Mouse (Mus musculus) G1E (cell line): ENCODE data around the gene Mfsd13b. TPM values are rescaled to one million over a fixed set of nuclear protein-coding genes. Genes with fewer than 3 reads are reported as not detected.

Experiments used
- ATAC-seq: 2 replicates; pipeline ENCODE4 v1.8.0; 2016; ENCODE audit warnings: mild to moderate bottlenecking; ENCODE audit not compliant: insufficient number of reproducible peaks, poor library complexity, low FRiP score, severe bottlenecking; ENCODE audit errors: extremely low read depth
- DNase-seq: peaks from one replicate; pipeline ENCODE4 v3.0.0; 2012; ENCODE audit warnings: low spot score
- H3K27me3 ChIP-seq: 2 replicates; pipeline ENCODE4 v1.6.1; 2012; ENCODE audit warnings: mild to moderate bottlenecking, low read length, inconsistent platforms; ENCODE audit not compliant: insufficient read depth
- H3K36me3 ChIP-seq: replicated peaks from 2 replicates; pipeline ENCODE3; 2012; ENCODE audit warnings: mild to moderate bottlenecking, inconsistent platforms
- H3K4me1 ChIP-seq: 2 replicates; pipeline ENCODE4 v1.6.1; 2012; ENCODE audit warnings: low read depth, low read length, inconsistent platforms, mixed read lengths; ENCODE audit not compliant: insufficient read depth
- H3K4me3 ChIP-seq: 2 replicates; pipeline ENCODE4 v1.5.1; 2012; ENCODE audit warnings: low read depth, mild to moderate bottlenecking, inconsistent platforms, low read length, moderate library complexity, mixed read lengths
- H3K9me3 ChIP-seq: replicated peaks from 2 replicates; pipeline ENCODE4 v1.6.1; 2012; ENCODE audit warnings: inconsistent platforms
- CTCF ChIP-seq: IDR thresholded peaks from 2 replicates; pipeline ENCODE4 v1.5.1; 2012; ENCODE audit warnings: low read depth, low read length, inconsistent platforms, mixed read lengths
- GATA1 ChIP-seq: IDR thresholded peaks from 2 replicates; pipeline ENCODE4 v1.6.1; 2012; ENCODE audit warnings: borderline replicate concordance, low read length, inconsistent platforms, mixed read lengths
- GATA2 ChIP-seq: IDR thresholded peaks from 2 replicates; pipeline ENCODE4 v1.6.1; 2012; ENCODE audit warnings: low read depth, low read length, inconsistent platforms, borderline replicate concordance
- POLR2AphosphoS5 ChIP-seq: IDR thresholded peaks from 2 replicates; pipeline ENCODE4 v1.6.1; 2012; ENCODE audit warnings: low read depth, low read length, inconsistent platforms; ENCODE audit not compliant: insufficient replicate concordance
- TAL1 ChIP-seq: conservative IDR thresholded peaks from 2 replicates; pipeline ENCODE4 v1.6.1; 2012; ENCODE audit warnings: low read depth, low read length, inconsistent platforms, mixed read lengths
- polyA plus RNA-seq: library from polyadenylated mRNA; stranded (reverse); fragments of >175 nt; gene quantifications from 2 replicates; pipeline ENCODE4 v1.2.3, GENCODE M21; 2012
- total RNA-seq, 2 experiments: library from RNA; stranded (forward) in 1 of 2; stranded (reverse) in 1 of 2; fragments of 200-1000 nt in 1 of 2; fragments of >200 nt in 1 of 2; fragmentation: Nextera tagmentation in 1 of 2; gene quantifications; 2 replicates each; pipeline ENCODE4 v1.2.3; 2014 to 2017

Gene Mfsd13b
- total and polyA plus RNA-seq, 3 experiments: 0.38 to 4.5 TPM; not detected in 1

- TF ChIP-seq POLR2AphosphoS5 (no peak), GATA1 (no peak), TAL1 (no peak), CTCF (no peak), GATA2 (no peak)
- Histone ChIP-seq H3K9me3 (no peaks in the 10 kb centered on the region), H3K27me3 (no peaks in the 10 kb centered on the region), H3K4me1 (no peaks in the 10 kb centered on the region; the same call in none of the 2 replicates), H3K4me3 (no peak overlapping the region), H3K36me3 (peaks cover 40% of the 10 kb centered on the region)
- ATAC-seq (no peak), DNase-seq (no peak)
Observed at GRCm38 (mm10) chr7:121047624-121048023, 65.3 kb downstream of the Mfsd13b start.

- DNase-seq (no peak), ATAC-seq (no peak)
- H3K36me3 ChIP-seq: peaks cover 86% of the 10 kb centered on the region
- H3K27me3 ChIP-seq: no peaks in the 10 kb centered on the region
- TF ChIP-seq GATA1: no peak
- no peak for TF ChIP-seq GATA2
- no peak for TF ChIP-seq POLR2AphosphoS5
- no peak for TF ChIP-seq CTCF
- no peak for TF ChIP-seq TAL1
- H3K4me3 ChIP-seq: no peak overlapping the region
- no peaks in the 10 kb centered on the region; the same call in 1 of the 2 replicates for H3K4me1 ChIP-seq
- no peaks in the 10 kb centered on the region for H3K9me3 ChIP-seq
Observed at GRCm38 (mm10) chr7:121053071-121053470, 70.8 kb downstream of the Mfsd13b start.

GRCm38 (mm10) chr7:121059477-121060218 is 77.3 kb downstream of the Mfsd13b start:
- Histone ChIP-seq H3K9me3 (no peaks in the 10 kb centered on the region), H3K4me3 (no peak overlapping the region), H3K4me1 (no peaks in the 10 kb centered on the region; the same call in 1 of the 2 replicates), H3K27me3 (no peaks in the 10 kb centered on the region), H3K36me3 (peaks cover 83% of the 10 kb centered on the region)
- no peak for DNase-seq
- ATAC-seq: no peak
- no peak for TF ChIP-seq POLR2AphosphoS5
- TF ChIP-seq GATA1: no peak

GRCm38 (mm10) chr7:121064309-121064708 is 82.0 kb downstream of the Mfsd13b start:
- TF ChIP-seq GATA2 (no peak), CTCF (no peak)
- ATAC-seq: no peak

More at GRCm38 (mm10) chr7:121064309-121064708, 82.0 kb downstream of the Mfsd13b start:
- Histone ChIP-seq H3K4me1 (no peaks in the 10 kb centered on the region), H3K4me3 (no peak overlapping the region), H3K36me3 (peaks cover 77% of the 10 kb centered on the region), H3K9me3 (peaks cover 5% of the 10 kb centered on the region; the same call in 1 of the 2 replicates), H3K27me3 (no peaks in the 10 kb centered on the region)
- no peak for DNase-seq

Other genes with a start within 250 kb of the Mfsd13b start
- gene Vwa3a, start 243.2 kb upstream of the Mfsd13b start, total RNA-seq (2014; fragmentation: Nextera tagmentation): not detected in 2 replicates
- 0.11 TPM in 1 of 2 replicates, not detected in the other for gene Vwa3a, start 243.2 kb upstream of the Mfsd13b start, total RNA-seq (2017)
- not detected in 2 replicates for gene Vwa3a, start 243.2 kb upstream of the Mfsd13b start, polyA plus RNA-seq
- not detected in 2 replicates for gene Gm5737, start 170.1 kb upstream of the Mfsd13b start, total RNA-seq (2014; fragmentation: Nextera tagmentation)
- not detected in 2 replicates for gene Gm5737, start 170.1 kb upstream of the Mfsd13b start, total RNA-seq (2017)
- gene Gm5737, start 170.1 kb upstream of the Mfsd13b start, polyA plus RNA-seq: not detected in 2 replicates
- gene Eef2k, start 139.7 kb upstream of the Mfsd13b start, total RNA-seq (2014; fragmentation: Nextera tagmentation): 62.3 and 72.9 TPM in 2 replicates
- gene Eef2k, start 139.7 kb upstream of the Mfsd13b start, total RNA-seq (2017): 185 and 189 TPM in 2 replicates
- 89.8 and 107 TPM in 2 replicates for gene Eef2k, start 139.7 kb upstream of the Mfsd13b start, polyA plus RNA-seq
- gene Polr3e, start 64.8 kb upstream of the Mfsd13b start, total RNA-seq (2014; fragmentation: Nextera tagmentation): 18.0 and 21.3 TPM in 2 replicates
- gene Polr3e, start 64.8 kb upstream of the Mfsd13b start, total RNA-seq (2017): 26.2 and 27.6 TPM in 2 replicates
- 31.1 and 36.5 TPM in 2 replicates for gene Polr3e, start 64.8 kb upstream of the Mfsd13b start, polyA plus RNA-seq
- 12.8 and 20.0 TPM in 2 replicates for gene Cdr2, start 197 bp upstream of the Mfsd13b start, total RNA-seq (2014; fragmentation: Nextera tagmentation)
- gene Cdr2, start 197 bp upstream of the Mfsd13b start, total RNA-seq (2017): 12.7 and 14.0 TPM in 2 replicates
- 7.7 and 8.0 TPM in 2 replicates for gene Cdr2, start 197 bp upstream of the Mfsd13b start, polyA plus RNA-seq
- 61.2 and 70.9 TPM in 2 replicates for gene Mettl9, start 51.9 kb downstream of the Mfsd13b start, total RNA-seq (2014; fragmentation: Nextera tagmentation)
- 84.7 and 90.8 TPM in 2 replicates for gene Mettl9, start 51.9 kb downstream of the Mfsd13b start, total RNA-seq (2017)
- gene Mettl9, start 51.9 kb downstream of the Mfsd13b start, polyA plus RNA-seq: 30.3 and 33.9 TPM in 2 replicates
- gene Igsf6, start 92.1 kb downstream of the Mfsd13b start, total RNA-seq (2014; fragmentation: Nextera tagmentation): 0.97 TPM in 1 of 2 replicates, not detected in the other
- 0.06 and 0.33 TPM in 2 replicates for gene Igsf6, start 92.1 kb downstream of the Mfsd13b start, total RNA-seq (2017)
- 0.07 and 0.10 TPM in 2 replicates for gene Igsf6, start 92.1 kb downstream of the Mfsd13b start, polyA plus RNA-seq
- 0.34 and 0.75 TPM in 2 replicates for gene Otoa, start 99.1 kb downstream of the Mfsd13b start, total RNA-seq (2014; fragmentation: Nextera tagmentation)
- gene Otoa, start 99.1 kb downstream of the Mfsd13b start, total RNA-seq (2017): 0.82 and 0.87 TPM in 2 replicates
- 0.43 and 0.50 TPM in 2 replicates for gene Otoa, start 99.1 kb downstream of the Mfsd13b start, polyA plus RNA-seq